Mouse (Mus musculus) heart, postnatal 4 days (tissue): ENCODE results near the gene Pnliprp1. TPM values are rescaled to one million over a fixed set of nuclear protein-coding genes. Genes with fewer than 3 reads are reported as not detected.
A peak's percentile ranks its signal among the peaks of the same experiment; 100 is the strongest.

Experiments
- DNase-seq: peaks from one replicate; pipeline ENCODE4 v3.0.0; 2021
- total RNA-seq, 2 experiments: library from RNA; stranded (reverse); gene quantifications; 2 replicates each; pipeline ENCODE4 v1.2.3; 2021

Gene Pnliprp1
- 1 to 10 TPM in 1 of 2 experiments, under 1 TPM in 1; 0.32 to 1.0 TPM for total RNA-seq

GRCm38 (mm10) chr19:58728445-58729031 lies at the start of gene Pnliprp1:
Gene Pnliprp1 (plus strand): TSS chr19:58728887.
- DNase-seq = no peak

- DNase-seq = no peak
Measured at GRCm38 (mm10) chr19:58688933-58689332, 39.8 kb upstream of the Pnliprp1 start.

GRCm38 (mm10) chr19:58695314-58695713 lies 33.4 kb upstream of the Pnliprp1 start:
- DNase-seq = no peak

GRCm38 (mm10) chr19:58696235-58696634 lies 32.5 kb upstream of the Pnliprp1 start:
- DNase-seq = no peak

- no peak for DNase-seq
Measured at GRCm38 (mm10) chr19:58704556-58704955, 24.1 kb upstream of the Pnliprp1 start.

- DNase-seq = no peak
Measured at GRCm38 (mm10) chr19:58708611-58709010, 20.1 kb upstream of the Pnliprp1 start.

GRCm38 (mm10) chr19:58717925-58718324 lies 10.8 kb upstream of the Pnliprp1 start:
- no peak for DNase-seq

GRCm38 (mm10) chr19:58720439-58720838 lies 8.2 kb upstream of the Pnliprp1 start:
- DNase-seq = no peak

- no peak for DNase-seq
Measured at GRCm38 (mm10) chr19:58726551-58726950, 2.1 kb upstream of the Pnliprp1 start.

GRCm38 (mm10) chr19:58727756-58728155 lies 931 bp upstream of the Pnliprp1 start:
- DNase-seq = no peak

- DNase-seq = no peak
Measured at GRCm38 (mm10) chr19:58733216-58733615, 4.5 kb downstream of the Pnliprp1 start.

GRCm38 (mm10) chr19:58738111-58738510 lies 9.4 kb downstream of the Pnliprp1 start:
- DNase-seq = no peak

- DNase-seq = no peak
Measured at GRCm38 (mm10) chr19:58741036-58741435, 12.3 kb downstream of the Pnliprp1 start.

GRCm38 (mm10) chr19:58742711-58743110 lies 14.0 kb downstream of the Pnliprp1 start:
- DNase-seq = no peak

- DNase-seq = no peak
Measured at GRCm38 (mm10) chr19:58743736-58744135, 15.0 kb downstream of the Pnliprp1 start.

GRCm38 (mm10) chr19:58747498-58748000 lies 18.9 kb downstream of the Pnliprp1 start:
- DNase-seq = no peak

- no peak for DNase-seq
Measured at GRCm38 (mm10) chr19:58750822-58751221, 22.1 kb downstream of the Pnliprp1 start.

- no peak for DNase-seq
Measured at GRCm38 (mm10) chr19:58751504-58751903, 22.8 kb downstream of the Pnliprp1 start.

GRCm38 (mm10) chr19:58758871-58759270 lies 30.2 kb downstream of the Pnliprp1 start:
- no peak for DNase-seq

GRCm38 (mm10) chr19:58759423-58759822 lies 30.7 kb downstream of the Pnliprp1 start, which contains the start of gene Pnliprp2:
Gene Pnliprp2 (plus strand): TSS chr19:58759719.
- peak; percentile 8 for DNase-seq

GRCm38 (mm10) chr19:58762316-58762715 lies 33.6 kb downstream of the Pnliprp1 start:
- no peak for DNase-seq

GRCm38 (mm10) chr19:58762848-58763541 lies 34.3 kb downstream of the Pnliprp1 start:
- peak; percentile 83 for DNase-seq

GRCm38 (mm10) chr19:58767329-58767728 lies 38.6 kb downstream of the Pnliprp1 start:
- DNase-seq = no peak

GRCm38 (mm10) chr19:58776461-58776860 lies 47.8 kb downstream of the Pnliprp1 start:
- no peak for DNase-seq
